ENCODE assay signal across 25 mouse cellular contexts in the genomic region with DNA sequence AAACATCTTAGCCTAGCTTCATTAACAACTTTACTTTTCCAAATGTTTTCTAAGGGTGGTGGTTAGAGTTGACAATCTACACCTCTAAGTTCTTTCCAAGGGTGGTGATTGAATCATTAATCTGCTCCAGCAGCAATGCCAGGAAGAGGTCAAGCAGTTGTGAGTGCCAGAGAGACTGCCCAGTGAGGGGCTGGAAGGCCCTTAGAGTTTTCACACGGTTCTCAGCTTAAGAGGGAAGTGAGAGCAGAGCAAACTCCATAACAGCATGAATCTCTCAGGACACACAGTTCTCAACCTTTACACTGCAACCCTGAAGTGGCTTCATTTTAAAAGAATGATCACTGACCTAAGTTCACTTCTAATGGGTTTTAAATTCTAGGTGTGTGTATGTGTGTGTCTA. TPM values are rescaled to one million over a fixed set of nuclear protein-coding genes. Genes with fewer than 3 reads are reported as not detected.
DNase-seq lines count a peak whose midpoint lies in the region; TF ChIP-seq lines count a peak whose summit lies in the region.
"Had no signal": no experiment of that assay in that cellular context is flagged by ENCODE, and none has a peak within 500 bp of the region (broad histone marks: within the 10 kb centered on the region; RNA-seq: fewer than 3 reads in every experiment).

No protein-coding gene starts in this region.

- peak; percentile 45 for DNase-seq in kidney, adult 2 months
- DNase-seq in kidney, adult 18-20 months, result no peak
- peak; percentile 42 to 70 for DNase-seq in lung, adult 18-20 months
- no peak for DNase-seq in lung, adult 2 months
- DNase-seq in lung, postnatal 25 days (ENCODE audit: low spot score), result peak; percentile 68
- DNase-seq in right cerebral cortex, postnatal 10 days (ENCODE audit: low spot score in 2 of 2), result no peak
- DNase-seq in thymus, postnatal 36 days, result no peak
- DNase-seq: adrenal gland, postnatal 10 days; B cell, adult 2 months; cerebellum, adult 11 months; cerebellum, adult 8-10 months; cerebellum, postnatal 14 days; gastrocnemius, postnatal 10 days; heart, adult 18-20 months; heart, postnatal 10 days; heart, postnatal 4 days had no signal

- no peak for TF ChIP-seq POLR2A in kidney, adult 2 months (IDR thresholded peaks at IDR 0.05; ENCODE audit: low read depth, low read length)
- TF ChIP-seq POLR2A in lung, adult 2 months (IDR thresholded peaks at IDR 0.05; ENCODE audit: borderline replicate concordance, extremely low read depth, low read depth, low read length), result no peak

- H3K4me3 ChIP-seq in kidney, adult 2 months (ENCODE audit: insufficient read depth, low read depth, low read length), result no peak overlapping the region
- no peak overlapping the region for H3K4me3 ChIP-seq in lung, adult 2 months (replicated peaks; ENCODE audit: extremely low read depth, low read depth, low read length)
- H3K4me3 ChIP-seq: embryonic facial prominence, embryonic 12.5 days; forebrain, embryonic 12.5 days; heart, embryonic 10.5 days had no signal

- H3K4me1 ChIP-seq in kidney, adult 2 months (ENCODE audit: control insufficient read depth, insufficient read depth, low read length), result peaks cover 4% of the 10 kb centered on the region; the same call in 1 of the 2 replicates
- H3K4me1 ChIP-seq in lung, adult 2 months (ENCODE audit: control insufficient read depth, insufficient read depth, low read length), result no peaks in the 10 kb centered on the region
- H3K4me1 ChIP-seq: embryonic facial prominence, embryonic 12.5 days; forebrain, embryonic 12.5 days; heart, embryonic 10.5 days had no signal

- no peaks in the 10 kb centered on the region for H3K27me3 ChIP-seq in kidney, adult 2 months (replicated peaks; ENCODE audit: control insufficient read depth, insufficient read depth, low read length)
- H3K27me3 ChIP-seq: embryonic facial prominence, embryonic 12.5 days; forebrain, embryonic 12.5 days had no signal

- H3K27ac ChIP-seq in kidney, adult 2 months (ENCODE audit: insufficient read depth, low read depth, low read length), result no peak overlapping the region
- H3K27ac ChIP-seq: embryonic facial prominence, embryonic 12.5 days; forebrain, embryonic 12.5 days; heart, embryonic 10.5 days had no signal

- TF ChIP-seq CTCF in kidney, adult 2 months (conservative IDR thresholded peaks at IDR 0.05; ENCODE audit: insufficient read depth, insufficient read length, low read depth, low read length), result no peak
- no peak for TF ChIP-seq CTCF in lung, adult 2 months (IDR thresholded peaks at IDR 0.05; ENCODE audit: insufficient read depth, low read length)

- no peaks in the 10 kb centered on the region for H3K36me3 ChIP-seq in kidney, adult 2 months (ENCODE audit: control insufficient read depth, insufficient read depth, low read length)
- H3K36me3 ChIP-seq: embryonic facial prominence, embryonic 12.5 days; forebrain, embryonic 12.5 days; heart, embryonic 10.5 days had no signal

- 5% methylated on average over 1 of the region's 1 CpGs for WGBS in kidney, adult 2 months
- 15% methylated on average over 1 of the region's 1 CpGs for WGBS in lung, adult 2 months

RNA-seq across cellular contexts. Expression of gene Uts2, which starts 21.8 kb away (rescaled TPM):
- not detected in 2 replicates for polyA plus RNA-seq in kidney, adult 2 months (2012; rRNA removed)
- not detected in 2 replicates for polyA plus RNA-seq in lung, adult 2 months (2012; rRNA removed)
- polyA plus RNA-seq: brain, embryonic 14.5 days; CD4-positive, CD25-positive, alpha-beta regulatory T cell, adult 4 months; cortical plate, adult 2 months; embryonic facial prominence, embryonic 12.5 days; forebrain, embryonic 12.5 days; forebrain, embryonic 16.5 days; frontal cortex, adult 2 months; heart, embryonic 10.5 days; heart, embryonic 14.5 days had no signal

Comparison
In these comparisons a context has a peak if more than half of its experiments do, and no peak if none do; other contexts are left out.
1. DNase-seq: peak in kidney, adult 2 months (single experiment), lung, adult 18-20 months (2 of 2) and lung, postnatal 25 days (single experiment); none in kidney, adult 18-20 months (single experiment), lung, adult 2 months (single experiment), right cerebral cortex, postnatal 10 days (0 of 2) and thymus, postnatal 36 days (0 of 2).